In genomic region chr10:128912268-128912667, GRCm38 (mm10) we compare ENCODE assay signal across 33 mouse cellular contexts. TPM values are rescaled to one million over a fixed set of nuclear protein-coding genes. Genes with fewer than 3 reads are reported as not detected.
A peak's percentile ranks its signal among the peaks of the same experiment; 100 is the strongest.
DNase-seq lines count a peak whose midpoint lies in the region; ATAC-seq and TF ChIP-seq lines count a peak whose summit lies in the region.
"Had no signal": no experiment of that assay in that cellular context is flagged by ENCODE, and none has a peak within 500 bp of the region (broad histone marks: within the 10 kb centered on the region; RNA-seq: fewer than 3 reads in every experiment).

No protein-coding gene starts in this region.

- no peak for TF ChIP-seq POLR2A in heart, adult 2 months (IDR thresholded peaks at IDR 0.05; ENCODE audit: insufficient read depth, low read depth, low read length)
- no peak for TF ChIP-seq POLR2A in embryonic fibroblast, embryonic 13.5 days (IDR thresholded peaks at IDR 0.05; ENCODE audit: low read depth, low read length)

- WGBS in heart, embryonic 13.5 days: 80% methylated on average over 4 of the region's 4 CpGs
- 87% methylated on average over 4 of the region's 4 CpGs for WGBS in heart, adult 2 months
- 75% methylated on average over 4 of the region's 4 CpGs for WGBS in limb, embryonic 12.5 days
- 87% methylated on average over 4 of the region's 4 CpGs for WGBS in limb, embryonic 10.5 days

- intact Hi-C loops in heart, adult 2 months (cut with DNase I): no loop called here
- intact Hi-C loops in heart, postnatal 14 days (cut with DNase I): loop anchor here (2.0 kb wide), 1 partner anchor 25 kb away; no protein-coding TSS in a partner anchor

- ATAC-seq in heart, embryonic 13.5 days (ENCODE audit: extremely low read depth, insufficient number of reproducible peaks, low FRiP score, low TSS enrichment): no peak
- no peak for ATAC-seq in limb, embryonic 12.5 days (ENCODE audit: insufficient number of reproducible peaks, insufficient read depth, low FRiP score, low TSS enrichment, low read depth)
- ATAC-seq: forebrain, embryonic 13.5 days; intestine, embryonic 15.5 days; Patski had no signal

- peak overlapping the region; percentile 1 for H3K9ac ChIP-seq in heart, embryonic 13.5 days
- no peak overlapping the region for H3K9ac ChIP-seq in heart, adult 2 months (ENCODE audit: low read depth, low read length)
- peak overlapping the region; percentile 31; the same call in 1 of the 2 replicates for H3K9ac ChIP-seq in limb, embryonic 12.5 days (replicated peaks)
- H3K9ac ChIP-seq: forebrain, embryonic 13.5 days; hindbrain, embryonic 15.5 days; intestine, embryonic 15.5 days; liver, embryonic 15.5 days; lung, embryonic 15.5 days; neural tube, embryonic 12.5 days had no signal

- H3K27ac ChIP-seq in heart, embryonic 13.5 days (replicated peaks): no peak overlapping the region
- no peak overlapping the region for H3K27ac ChIP-seq in heart, adult 2 months
- 0 out of 2 replicates have a peak overlapping the region, but pooled peaks have one; percentile 50 for H3K27ac ChIP-seq in limb, embryonic 12.5 days
- no peak overlapping the region for H3K27ac ChIP-seq in limb, embryonic 10.5 days
- peak overlapping the region; percentile 12; the same call in 1 of the 2 replicates for H3K27ac ChIP-seq in embryonic fibroblast, embryonic 13.5 days (ENCODE audit: insufficient read depth, low read length)
- H3K27ac ChIP-seq: layer of hippocampus, adult 2 months; liver, embryonic 15.5 days; neural tube, embryonic 12.5 days had no signal

- no peaks in the 10 kb centered on the region for H3K27me3 ChIP-seq in heart, embryonic 13.5 days (replicated peaks)
- no peaks in the 10 kb centered on the region for H3K27me3 ChIP-seq in heart, adult 2 months (ENCODE audit: control insufficient read depth, insufficient read depth, low read length)
- no peaks in the 10 kb centered on the region for H3K27me3 ChIP-seq in limb, embryonic 12.5 days
- no peaks in the 10 kb centered on the region for H3K27me3 ChIP-seq in limb, embryonic 10.5 days (ENCODE audit: low read depth, poor library complexity, severe bottlenecking)
- H3K27me3 ChIP-seq: hindbrain, embryonic 15.5 days; intestine, embryonic 15.5 days; lung, embryonic 15.5 days; neural tube, embryonic 12.5 days; Patski had no signal

- no peak for TF ChIP-seq CTCF in heart, adult 2 months (IDR thresholded peaks at IDR 0.05)
- TF ChIP-seq CTCF in embryonic fibroblast, embryonic 13.5 days (IDR thresholded peaks at IDR 0.05; ENCODE audit: borderline replicate concordance, insufficient read depth, low read length): no peak

- peaks cover 38% of the 10 kb centered on the region for H3K4me1 ChIP-seq in heart, embryonic 13.5 days
- H3K4me1 ChIP-seq in heart, adult 2 months (ENCODE audit: control insufficient read depth, insufficient read depth, low read length): peaks cover 1% of the 10 kb centered on the region; the same call in 1 of the 2 replicates
- peaks cover 35% of the 10 kb centered on the region for H3K4me1 ChIP-seq in limb, embryonic 12.5 days (replicated peaks)
- peaks cover 46% of the 10 kb centered on the region for H3K4me1 ChIP-seq in limb, embryonic 10.5 days
- peaks cover 16% of the 10 kb centered on the region; the same call in 1 of the 2 replicates for H3K4me1 ChIP-seq in embryonic fibroblast, embryonic 13.5 days (ENCODE audit: control insufficient read depth, insufficient read depth, low read length)

- no peak for TF ChIP-seq EP300 in heart, adult 2 months (IDR thresholded peaks at IDR 0.05; ENCODE audit: insufficient read depth, low read depth, low read length)

- H3K4me2 ChIP-seq in heart, embryonic 13.5 days: no peak overlapping the region
- H3K4me2 ChIP-seq in limb, embryonic 12.5 days: peak overlapping the region; percentile 78; the same call in 1 of the 2 replicates
- H3K4me2 ChIP-seq: forebrain, embryonic 13.5 days; liver, embryonic 15.5 days; lung, embryonic 15.5 days; neural tube, embryonic 12.5 days had no signal

- H3K79me2 ChIP-seq in heart, adult 2 months (replicated peaks; ENCODE audit: control insufficient read depth, insufficient read depth, low read length): no peaks in the 10 kb centered on the region

- no peak overlapping the region for H3K4me3 ChIP-seq in heart, embryonic 13.5 days
- H3K4me3 ChIP-seq in heart, adult 2 months: no peak overlapping the region
- H3K4me3 ChIP-seq in limb, embryonic 12.5 days (replicated peaks): 0 out of 2 replicates have a peak overlapping the region, but pooled peaks have one; percentile 3
- no peak overlapping the region for H3K4me3 ChIP-seq in limb, embryonic 10.5 days
- H3K4me3 ChIP-seq in embryonic fibroblast, embryonic 13.5 days (ENCODE audit: insufficient read depth, low read length): peak overlapping the region; percentile 94
- H3K4me3 ChIP-seq: erythroblast, embryonic 14.5 days; forebrain, embryonic 13.5 days; hindbrain, embryonic 15.5 days; intestine, embryonic 15.5 days; layer of hippocampus, adult 2 months; liver, embryonic 15.5 days; lung, embryonic 15.5 days; megakaryocyte, embryonic 14.5 days; neural tube, embryonic 12.5 days had no signal

- H3K36me3 ChIP-seq in heart, embryonic 13.5 days: peaks cover 58% of the 10 kb centered on the region
- H3K36me3 ChIP-seq in heart, adult 2 months (ENCODE audit: control insufficient read depth, insufficient read depth, low read length): no peaks in the 10 kb centered on the region
- peaks cover 56% of the 10 kb centered on the region for H3K36me3 ChIP-seq in limb, embryonic 12.5 days
- H3K36me3 ChIP-seq in limb, embryonic 10.5 days: peaks cover 61% of the 10 kb centered on the region
- H3K36me3 ChIP-seq: hindbrain, embryonic 15.5 days had no signal

- H3K9me3 ChIP-seq in heart, embryonic 13.5 days: no peaks in the 10 kb centered on the region
- no peaks in the 10 kb centered on the region for H3K9me3 ChIP-seq in limb, embryonic 12.5 days
- no peaks in the 10 kb centered on the region for H3K9me3 ChIP-seq in limb, embryonic 10.5 days (replicated peaks)
- H3K9me3 ChIP-seq: forebrain, embryonic 13.5 days; G1E; hindbrain, embryonic 15.5 days; intestine, embryonic 15.5 days; liver, embryonic 15.5 days; lung, embryonic 15.5 days; megakaryocyte, embryonic 14.5 days; neural tube, embryonic 12.5 days had no signal

- no peak for DNase-seq in heart, adult 2 months
- no peak for DNase-seq in limb, embryonic 10.5 days (ENCODE audit: low spot score)
- DNase-seq in frontal cortex, adult 2 months (ENCODE audit: extremely low spot score in 1 of 2, low spot score in 1 of 2): no peak
- no peak for DNase-seq in heart, postnatal 14 days
- DNase-seq: adrenal gland, postnatal 36 days; cerebellum, adult 11 months; cerebellum, postnatal 14 days; gastrocnemius, postnatal 14 days; heart, adult 18-20 months; heart, postnatal 4 days; kidney, postnatal 14 days; layer of hippocampus, postnatal 36 days; liver; lung, postnatal 36 days; midbrain, embryonic 14.5 days; retina, postnatal 1 day; right cerebral cortex, postnatal 25 days; spleen, adult 18-20 months had no signal

RNA-seq across cellular contexts. Expression of gene Rdh5, which starts 10.4 kb away (rescaled TPM):
- polyA plus RNA-seq in heart, embryonic 13.5 days (2015; fragmentation: Nextera tagmentation; extraction: Ambion mirVana): 8.9 and 10.3 TPM in 2 replicates
- total RNA-seq in heart, adult 2 months (2021): 1 to 10 TPM; 5.2 to 5.9 TPM
- 19.4 and 24.9 TPM in 2 replicates for polyA plus RNA-seq in heart, adult 2 months (2012; rRNA removed)
- polyA plus RNA-seq in limb, embryonic 12.5 days (2016; fragmentation: Nextera tagmentation; extraction: Ambion mirVana): 9.3 and 11.4 TPM in 2 replicates
- polyA plus RNA-seq in limb, embryonic 10.5 days (2016; fragmentation: Nextera tagmentation; extraction: Ambion mirVana): 9.2 and 10.2 TPM in 2 replicates
- polyA plus RNA-seq in embryonic fibroblast, embryonic 13.5 days (2011; ENCODE audit: insufficient read length, low read depth, missing spikeins): 5.5 and 7.7 TPM in 2 replicates
- 12.3 and 15.7 TPM in 2 replicates for polyA plus RNA-seq in frontal cortex, adult 2 months (2012; rRNA removed)
- 1 to 10 TPM; 8.6 to 9.5 TPM for total RNA-seq in heart, postnatal 14 days (2021)

RNA-seq across cellular contexts. Expression of gene Cd63, which starts 11.5 kb away (rescaled TPM):
- polyA plus RNA-seq in heart, embryonic 13.5 days (2015; fragmentation: Nextera tagmentation; extraction: Ambion mirVana): 370 and 426 TPM in 2 replicates
- total RNA-seq in heart, adult 2 months (2021): 100 to 1,000 TPM; 132 to 156 TPM
- 83.2 and 101 TPM in 2 replicates for polyA plus RNA-seq in heart, adult 2 months (2012; rRNA removed)
- 522 and 547 TPM in 2 replicates for polyA plus RNA-seq in limb, embryonic 12.5 days (2016; fragmentation: Nextera tagmentation; extraction: Ambion mirVana)
- 430 and 439 TPM in 2 replicates for polyA plus RNA-seq in limb, embryonic 10.5 days (2016; fragmentation: Nextera tagmentation; extraction: Ambion mirVana)
- polyA plus RNA-seq in embryonic fibroblast, embryonic 13.5 days (2011; ENCODE audit: insufficient read length, low read depth, missing spikeins): 686 and 779 TPM in 2 replicates
- 82.7 and 95.6 TPM in 2 replicates for polyA plus RNA-seq in frontal cortex, adult 2 months (2012; rRNA removed)
- 100 to 1,000 TPM; 127 to 131 TPM for total RNA-seq in heart, postnatal 14 days (2021)
- total RNA-seq: CH12.LX had no signal

RNA-seq across cellular contexts. Expression of gene Bloc1s1, which starts 11.6 kb away (rescaled TPM):
- polyA plus RNA-seq in heart, embryonic 13.5 days (2015; fragmentation: Nextera tagmentation; extraction: Ambion mirVana): 199 and 223 TPM in 2 replicates
- 100 to 1,000 TPM; 181 to 201 TPM for total RNA-seq in heart, adult 2 months (2021)
- polyA plus RNA-seq in heart, adult 2 months (2012; rRNA removed): 229 and 234 TPM in 2 replicates
- 197 and 202 TPM in 2 replicates for polyA plus RNA-seq in limb, embryonic 12.5 days (2016; fragmentation: Nextera tagmentation; extraction: Ambion mirVana)
- polyA plus RNA-seq in limb, embryonic 10.5 days (2016; fragmentation: Nextera tagmentation; extraction: Ambion mirVana): 168 and 182 TPM in 2 replicates
- 80.5 and 91.4 TPM in 2 replicates for polyA plus RNA-seq in embryonic fibroblast, embryonic 13.5 days (2011; ENCODE audit: insufficient read length, low read depth, missing spikeins)
- polyA plus RNA-seq in frontal cortex, adult 2 months (2012; rRNA removed): 233 and 273 TPM in 2 replicates
- total RNA-seq in heart, postnatal 14 days (2021): 100 to 1,000 TPM; 177 to 183 TPM

RNA-seq across cellular contexts. Expression of gene Gdf11, which starts 20.8 kb away (rescaled TPM):
- 2.8 and 3.6 TPM in 2 replicates for polyA plus RNA-seq in heart, embryonic 13.5 days (2015; fragmentation: Nextera tagmentation; extraction: Ambion mirVana)
- 1 to 10 TPM; 2.0 to 2.5 TPM for total RNA-seq in heart, adult 2 months (2021)
- 0.78 and 1.1 TPM in 2 replicates for polyA plus RNA-seq in heart, adult 2 months (2012; rRNA removed)
- 15.2 and 20.7 TPM in 2 replicates for polyA plus RNA-seq in limb, embryonic 12.5 days (2016; fragmentation: Nextera tagmentation; extraction: Ambion mirVana)
- 16.2 TPM in 2 replicates for polyA plus RNA-seq in limb, embryonic 10.5 days (2016; fragmentation: Nextera tagmentation; extraction: Ambion mirVana)
- polyA plus RNA-seq in embryonic fibroblast, embryonic 13.5 days (2011; ENCODE audit: insufficient read length, low read depth, missing spikeins): 16.3 and 19.4 TPM in 2 replicates
- polyA plus RNA-seq in frontal cortex, adult 2 months (2012; rRNA removed): 17.0 and 17.2 TPM in 2 replicates
- total RNA-seq in heart, postnatal 14 days (2021): 1 to 10 TPM; 2.8 TPM
- polyA plus RNA-seq: erythroblast, embryonic 14.5 days had no signal

RNA-seq across cellular contexts. Expression of gene Itga7, which starts 21.4 kb away (rescaled TPM):
- 2.4 and 2.9 TPM in 2 replicates for polyA plus RNA-seq in heart, embryonic 13.5 days (2015; fragmentation: Nextera tagmentation; extraction: Ambion mirVana)
- 100 to 1,000 TPM; 140 to 155 TPM for total RNA-seq in heart, adult 2 months (2021)
- 151 and 206 TPM in 2 replicates for polyA plus RNA-seq in heart, adult 2 months (2012; rRNA removed)
- 1.3 and 1.7 TPM in 2 replicates for polyA plus RNA-seq in limb, embryonic 12.5 days (2016; fragmentation: Nextera tagmentation; extraction: Ambion mirVana)
- polyA plus RNA-seq in limb, embryonic 10.5 days (2016; fragmentation: Nextera tagmentation; extraction: Ambion mirVana): 0.15 and 0.24 TPM in 2 replicates
- polyA plus RNA-seq in embryonic fibroblast, embryonic 13.5 days (2011; ENCODE audit: insufficient read length, low read depth, missing spikeins): 16.9 and 22.1 TPM in 2 replicates
- polyA plus RNA-seq in frontal cortex, adult 2 months (2012; rRNA removed): 23.4 and 26.8 TPM in 2 replicates
- 100 to 1,000 TPM; 163 to 167 TPM for total RNA-seq in heart, postnatal 14 days (2021)
- polyA plus RNA-seq: erythroblast, embryonic 14.5 days had no signal

Comparison
In these comparisons a context has a peak if more than half of its experiments do, and no peak if none do; other contexts are left out.
1. H3K27ac ChIP-seq: peak in limb, embryonic 12.5 days (single experiment) and embryonic fibroblast, embryonic 13.5 days (single experiment); none in heart, embryonic 13.5 days (single experiment), heart, adult 2 months (single experiment) and limb, embryonic 10.5 days (single experiment).
2. H3K4me3 ChIP-seq: peak in limb, embryonic 12.5 days (single experiment) and embryonic fibroblast, embryonic 13.5 days (single experiment); none in heart, embryonic 13.5 days (single experiment), heart, adult 2 months (single experiment) and limb, embryonic 10.5 days (single experiment).